Mouse (Mus musculus) olfactory bulb, adult 2 months (tissue): ENCODE data around the gene Med27.

ENCODE experiments used
- CTCF ChIP-seq: fragments of 200-500 bp; IDR thresholded peaks from 2 replicates; pipeline ENCODE4 v1.5.1; 2012; ENCODE audit warnings: low read depth, mild to moderate bottlenecking, low read length, moderate library complexity; ENCODE audit not compliant: insufficient read depth
- POLR2A ChIP-seq: fragments of 200-500 bp; IDR thresholded peaks from 2 replicates; pipeline ENCODE4 v1.6.1; 2012; ENCODE audit warnings: mild to moderate bottlenecking, low read depth, low read length, moderate library complexity; ENCODE audit not compliant: insufficient read depth

- TF ChIP-seq POLR2A, result no peak
- no peak for TF ChIP-seq CTCF
These were observed 111.8 kb downstream of the Med27 start for GRCm38 (mm10) chr2:29458346-29458950.
